Mouse (Mus musculus): Measurements from ENCODE around the gene Brinp1. TPM values are rescaled to one million over a fixed set of nuclear protein-coding genes. Genes with fewer than 3 reads are reported as not detected.

Gene Brinp1
- polyA plus RNA-seq, 1 experiment from 2014 or later = 4.2 TPM

DNA sequence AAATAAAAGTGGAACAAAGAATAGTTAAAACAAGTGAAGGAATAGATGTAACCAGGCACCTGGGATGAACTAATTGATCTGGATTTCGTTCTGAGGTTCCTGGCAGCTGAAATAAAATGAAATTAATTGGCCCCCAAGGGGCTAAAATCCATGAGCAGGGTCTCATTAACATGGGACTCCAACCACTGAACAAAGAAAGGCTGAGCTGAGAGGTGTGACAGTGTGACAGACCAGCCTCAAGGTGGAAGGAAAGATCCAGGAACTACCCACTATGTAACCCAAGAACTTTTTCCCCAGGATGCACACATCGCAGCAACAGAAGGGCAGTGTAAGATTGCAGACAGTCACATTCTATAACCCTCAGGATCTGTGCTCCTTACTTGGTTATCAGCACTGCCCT, 28.1 kb downstream of the Brinp1 start:
- Histone ChIP-seq H3K4me2 (ENCODE audit: low read depth, low read length, severe bottlenecking) (no peak overlapping the region), H3K9ac (ENCODE audit: low read length) (no peak overlapping the region), H3K27me3 (ENCODE audit: control insufficient read depth, insufficient read depth, low read length) (no peaks in the 10 kb centered on the region), H3K36me3 (ENCODE audit: control insufficient read depth, insufficient read depth, low read length) (no peaks in the 10 kb centered on the region), H3K27ac (ENCODE audit: low read depth, low read length) (no peak overlapping the region), H3K4me3 (ENCODE audit: low read depth, low read length) (no peak overlapping the region), H3K9me3 (ENCODE audit: control insufficient read depth, low read length) (no peaks in the 10 kb centered on the region), H3K4me1 (replicated peaks; ENCODE audit: control insufficient read depth, insufficient read depth, low read length) (no peaks in the 10 kb centered on the region)
- ATAC-seq (replicated peaks; ENCODE audit: low FRiP score) (no peak), DNase-seq (ENCODE audit: low spot score) (no peak)
- WGBS = 64% methylated on average over 2 of the region's 2 CpGs

DNA sequence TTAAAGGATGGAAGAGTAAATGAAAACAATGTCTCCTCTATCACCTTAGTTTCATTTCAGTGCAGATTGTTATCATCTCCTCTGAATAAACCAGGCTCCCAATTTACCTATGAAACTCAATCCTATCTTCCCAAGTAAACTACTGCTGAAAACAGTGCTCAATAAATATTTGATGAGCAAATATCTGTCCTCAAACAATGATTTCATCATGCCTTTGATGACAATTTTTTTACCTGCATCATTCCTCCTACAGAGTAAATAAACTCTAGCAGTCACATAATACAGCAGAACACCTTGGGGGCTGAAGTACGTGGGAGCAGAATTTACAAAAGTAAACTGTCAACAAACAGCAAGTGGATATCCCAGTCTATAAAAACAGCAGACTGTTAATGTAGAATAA, 31.3 kb downstream of the Brinp1 start:
- Histone ChIP-seq H3K4me2 (ENCODE audit: low read depth, low read length, severe bottlenecking) (no peak overlapping the region), H3K27ac (ENCODE audit: low read depth, low read length) (no peak overlapping the region), H3K9ac (ENCODE audit: low read length) (no peak overlapping the region), H3K27me3 (ENCODE audit: control insufficient read depth, insufficient read depth, low read length) (no peaks in the 10 kb centered on the region), H3K4me3 (ENCODE audit: low read depth, low read length) (no peak overlapping the region), H3K36me3 (ENCODE audit: control insufficient read depth, insufficient read depth, low read length) (no peaks in the 10 kb centered on the region), H3K4me1 (replicated peaks; ENCODE audit: control insufficient read depth, insufficient read depth, low read length) (no peaks in the 10 kb centered on the region), H3K9me3 (ENCODE audit: control insufficient read depth, low read length) (no peaks in the 10 kb centered on the region)
- 76% methylated on average over 1 of the region's 1 CpGs for WGBS
- DNase-seq (ENCODE audit: low spot score) = no peak
- no peak for ATAC-seq (replicated peaks; ENCODE audit: low FRiP score)

- Histone ChIP-seq H3K9me3 (ENCODE audit: control insufficient read depth, low read length) (no peaks in the 10 kb centered on the region), H3K9ac (ENCODE audit: low read length) (no peak overlapping the region), H3K4me3 (ENCODE audit: low read depth, low read length) (no peak overlapping the region), H3K4me1 (replicated peaks; ENCODE audit: control insufficient read depth, insufficient read depth, low read length) (no peaks in the 10 kb centered on the region), H3K4me2 (ENCODE audit: low read depth, low read length, severe bottlenecking) (no peak overlapping the region), H3K27me3 (ENCODE audit: control insufficient read depth, insufficient read depth, low read length) (no peaks in the 10 kb centered on the region), H3K27ac (ENCODE audit: low read depth, low read length) (no peak overlapping the region), H3K36me3 (ENCODE audit: control insufficient read depth, insufficient read depth, low read length) (no peaks in the 10 kb centered on the region)
- DNase-seq (ENCODE audit: low spot score) = no peak
- 100% methylated on average over 1 of the region's 1 CpGs for WGBS
- no peak for ATAC-seq (replicated peaks; ENCODE audit: low FRiP score)
Measured at GRCm38 (mm10) chr4:68922504-68922903, 31.7 kb downstream of the Brinp1 start.

DNA sequence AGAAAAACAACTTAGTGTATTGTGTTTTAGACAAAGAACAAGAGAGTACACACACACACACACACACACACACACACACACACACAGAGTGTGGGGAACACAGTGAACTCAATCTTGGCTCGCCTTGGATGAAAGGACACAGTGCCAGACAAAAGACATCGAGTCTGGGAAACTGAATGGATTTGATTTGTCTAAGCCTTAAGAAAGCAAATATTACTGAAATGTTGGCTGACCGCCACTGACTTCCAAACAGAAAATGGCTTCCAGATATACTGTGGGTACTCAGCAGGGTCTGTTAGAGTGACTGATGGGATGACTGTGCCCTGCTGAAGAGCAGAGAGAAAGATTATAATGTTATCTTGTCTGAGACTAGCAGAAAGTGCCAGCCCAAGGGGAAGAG, 34.1 kb downstream of the Brinp1 start:
- Histone ChIP-seq H3K4me3 (ENCODE audit: low read depth, low read length) (no peak overlapping the region), H3K27me3 (ENCODE audit: control insufficient read depth, insufficient read depth, low read length) (no peaks in the 10 kb centered on the region), H3K4me1 (replicated peaks; ENCODE audit: control insufficient read depth, insufficient read depth, low read length) (no peaks in the 10 kb centered on the region), H3K9ac (ENCODE audit: low read length) (no peak overlapping the region), H3K36me3 (ENCODE audit: control insufficient read depth, insufficient read depth, low read length) (no peaks in the 10 kb centered on the region), H3K4me2 (ENCODE audit: low read depth, low read length, severe bottlenecking) (no peak overlapping the region), H3K9me3 (ENCODE audit: control insufficient read depth, low read length) (no peaks in the 10 kb centered on the region), H3K27ac (ENCODE audit: low read depth, low read length) (no peak overlapping the region)
- ATAC-seq (replicated peaks; ENCODE audit: low FRiP score) (no peak), DNase-seq (ENCODE audit: low spot score) (no peak)
- 79% methylated on average over 3 of the region's 3 CpGs for WGBS

DNA sequence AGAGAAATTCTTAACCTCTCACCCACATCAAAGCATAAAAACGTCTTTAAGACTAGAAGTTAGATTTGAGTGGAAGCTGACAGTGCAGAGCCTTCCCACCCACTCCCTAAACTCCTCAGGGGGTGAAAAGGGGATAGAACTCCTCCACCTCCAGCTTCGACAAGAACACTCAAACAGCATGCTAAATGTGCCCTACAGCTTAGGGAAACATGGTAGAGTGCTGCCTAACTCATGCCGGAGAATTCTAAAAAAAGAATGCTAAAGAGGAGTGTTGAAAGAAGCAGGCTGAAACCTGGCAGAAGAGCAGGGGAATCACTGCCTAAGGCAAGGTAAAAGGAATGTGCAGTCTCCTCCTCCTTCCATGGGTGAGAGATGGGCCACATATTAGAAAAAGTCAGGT, 43.3 kb downstream of the Brinp1 start:
- WGBS = 77% methylated on average over 3 of the region's 3 CpGs
- H3K27ac ChIP-seq (ENCODE audit: low read depth, low read length) = no peak overlapping the region
- ATAC-seq (replicated peaks; ENCODE audit: low FRiP score) = no peak
- DNase-seq (ENCODE audit: low spot score) = no peak
- no peak overlapping the region for H3K4me3 ChIP-seq (ENCODE audit: low read depth, low read length)
- H3K9me3 ChIP-seq (ENCODE audit: control insufficient read depth, low read length) = no peaks in the 10 kb centered on the region
- H3K36me3 ChIP-seq (ENCODE audit: control insufficient read depth, insufficient read depth, low read length) = no peaks in the 10 kb centered on the region
- H3K27me3 ChIP-seq (ENCODE audit: control insufficient read depth, insufficient read depth, low read length) = no peaks in the 10 kb centered on the region
- no peak overlapping the region for H3K4me2 ChIP-seq (ENCODE audit: low read depth, low read length, severe bottlenecking)
- no peak overlapping the region for H3K9ac ChIP-seq (ENCODE audit: low read length)
- no peaks in the 10 kb centered on the region for H3K4me1 ChIP-seq (replicated peaks; ENCODE audit: control insufficient read depth, insufficient read depth, low read length)

GRCm38 (mm10) chr4:68906417-68907210, 47.6 kb downstream of the Brinp1 start:
- Histone ChIP-seq H3K9me3 (ENCODE audit: control insufficient read depth, low read length) (no peaks in the 10 kb centered on the region), H3K27me3 (ENCODE audit: control insufficient read depth, insufficient read depth, low read length) (no peaks in the 10 kb centered on the region), H3K9ac (ENCODE audit: low read length) (no peak overlapping the region), H3K27ac (ENCODE audit: low read depth, low read length) (no peak overlapping the region), H3K4me1 (replicated peaks; ENCODE audit: control insufficient read depth, insufficient read depth, low read length) (no peaks in the 10 kb centered on the region), H3K4me3 (ENCODE audit: low read depth, low read length) (no peak overlapping the region), H3K36me3 (ENCODE audit: control insufficient read depth, insufficient read depth, low read length) (no peaks in the 10 kb centered on the region), H3K4me2 (ENCODE audit: low read depth, low read length, severe bottlenecking) (no peak overlapping the region)
- WGBS = 76% methylated on average over 11 of the region's 11 CpGs
- no peak for DNase-seq (ENCODE audit: low spot score)
- ATAC-seq (replicated peaks; ENCODE audit: low FRiP score) = no peak

GRCm38 (mm10) chr4:68890526-68890925, 63.7 kb downstream of the Brinp1 start:
- DNase-seq (ENCODE audit: low spot score) = no peak
- Histone ChIP-seq H3K27me3 (ENCODE audit: control insufficient read depth, insufficient read depth, low read length) (no peaks in the 10 kb centered on the region), H3K27ac (ENCODE audit: low read depth, low read length) (no peak overlapping the region), H3K4me2 (ENCODE audit: low read depth, low read length, severe bottlenecking) (no peak overlapping the region), H3K4me3 (ENCODE audit: low read depth, low read length) (no peak overlapping the region), H3K9me3 (ENCODE audit: control insufficient read depth, low read length) (no peaks in the 10 kb centered on the region), H3K36me3 (ENCODE audit: control insufficient read depth, insufficient read depth, low read length) (no peaks in the 10 kb centered on the region), H3K4me1 (replicated peaks; ENCODE audit: control insufficient read depth, insufficient read depth, low read length) (no peaks in the 10 kb centered on the region), H3K9ac (ENCODE audit: low read length) (no peak overlapping the region)
- no peak for ATAC-seq (replicated peaks; ENCODE audit: low FRiP score)
- WGBS = 92% methylated on average over 4 of the region's 4 CpGs

DNA sequence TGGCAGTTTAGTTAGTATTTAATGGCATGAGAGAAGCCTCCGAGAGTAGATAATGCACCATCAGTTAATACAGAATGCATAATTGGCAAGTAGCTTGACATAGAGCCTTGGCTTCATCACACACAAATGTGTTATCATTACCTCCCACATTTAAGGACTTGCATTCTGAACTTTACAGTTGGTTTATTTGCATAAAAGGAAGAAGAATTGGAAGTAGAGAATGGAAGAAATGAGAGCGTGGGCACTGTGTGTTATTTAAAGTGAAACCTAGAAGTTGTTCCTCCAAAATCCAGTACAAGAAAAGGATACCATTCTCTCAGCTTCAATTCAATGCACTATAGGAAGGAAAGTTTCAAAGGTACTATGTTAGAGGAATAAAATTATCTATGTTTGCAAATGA, 67.9 kb downstream of the Brinp1 start:
- Histone ChIP-seq H3K9me3 (ENCODE audit: control insufficient read depth, low read length) (no peaks in the 10 kb centered on the region), H3K4me2 (ENCODE audit: low read depth, low read length, severe bottlenecking) (no peak overlapping the region), H3K27me3 (ENCODE audit: control insufficient read depth, insufficient read depth, low read length) (no peaks in the 10 kb centered on the region), H3K9ac (ENCODE audit: low read length) (no peak overlapping the region), H3K4me1 (replicated peaks; ENCODE audit: control insufficient read depth, insufficient read depth, low read length) (no peaks in the 10 kb centered on the region), H3K36me3 (ENCODE audit: control insufficient read depth, insufficient read depth, low read length) (no peaks in the 10 kb centered on the region), H3K27ac (ENCODE audit: low read depth, low read length) (no peak overlapping the region), H3K4me3 (ENCODE audit: low read depth, low read length) (no peak overlapping the region)
- no peak for DNase-seq (ENCODE audit: low spot score)
- no peak for ATAC-seq (replicated peaks; ENCODE audit: low FRiP score)
- 94% methylated on average over 2 of the region's 2 CpGs for WGBS

GRCm38 (mm10) chr4:68872028-68872427, 82.2 kb downstream of the Brinp1 start:
- Histone ChIP-seq H3K27ac (ENCODE audit: low read depth, low read length) (no peak overlapping the region), H3K4me1 (replicated peaks; ENCODE audit: control insufficient read depth, insufficient read depth, low read length) (no peaks in the 10 kb centered on the region), H3K4me3 (ENCODE audit: low read depth, low read length) (no peak overlapping the region), H3K36me3 (ENCODE audit: control insufficient read depth, insufficient read depth, low read length) (no peaks in the 10 kb centered on the region), H3K9ac (ENCODE audit: low read length) (no peak overlapping the region), H3K9me3 (ENCODE audit: control insufficient read depth, low read length) (no peaks in the 10 kb centered on the region), H3K4me2 (ENCODE audit: low read depth, low read length, severe bottlenecking) (no peak overlapping the region), H3K27me3 (ENCODE audit: control insufficient read depth, insufficient read depth, low read length) (no peaks in the 10 kb centered on the region)
- ATAC-seq (replicated peaks; ENCODE audit: low FRiP score) (no peak), DNase-seq (ENCODE audit: low spot score) (no peak)

Measured in forebrain, embryonic 11.5 days (tissue).